Comparison of ENCODE assay signal across 8 mouse cellular contexts in the genomic region with DNA sequence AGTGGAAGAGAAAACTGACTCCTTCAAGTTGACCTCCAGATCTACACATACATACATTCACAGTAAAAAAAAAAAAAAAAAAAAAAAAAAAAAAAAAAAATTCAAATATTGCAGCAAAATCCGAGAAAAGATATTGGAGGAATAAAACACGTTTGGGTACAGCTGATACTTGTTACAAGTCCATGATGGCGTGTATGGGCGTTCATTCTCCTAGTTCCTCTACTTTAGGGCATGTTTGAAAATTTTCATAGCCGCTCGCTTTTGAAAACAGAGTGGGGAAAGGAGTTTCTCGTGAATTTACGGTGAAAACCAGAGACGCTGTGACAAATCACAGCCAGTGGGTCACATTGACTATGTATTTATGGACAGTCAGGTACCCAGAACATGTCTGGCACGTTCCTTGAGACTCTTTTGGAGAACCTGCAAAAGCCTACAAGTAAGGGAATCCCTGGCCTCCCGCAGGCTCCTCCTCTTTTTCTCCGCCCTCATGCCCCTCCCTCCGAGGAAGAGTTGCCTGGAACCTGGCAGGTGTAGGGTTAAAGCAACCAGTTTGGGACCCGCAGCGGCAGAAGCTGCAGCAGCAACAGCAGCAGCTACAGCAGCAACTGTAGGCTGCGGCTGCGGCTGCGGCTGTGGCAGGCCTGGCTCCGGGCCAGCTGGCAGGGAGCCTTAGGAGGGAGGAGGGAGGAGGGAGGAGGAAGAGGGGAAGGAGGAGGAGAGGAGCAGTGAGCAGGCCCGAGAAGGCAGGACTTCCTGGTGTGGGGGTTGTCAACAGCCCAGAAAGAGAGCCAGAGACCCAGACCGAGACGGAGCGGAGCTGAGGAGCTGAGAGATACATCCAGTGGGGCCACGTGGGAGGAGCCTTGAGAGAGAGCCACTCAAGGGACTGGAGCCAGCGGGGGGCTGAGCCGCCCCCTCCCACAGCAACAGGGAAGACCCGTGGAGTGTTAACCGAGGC. TPM values are rescaled to one million over a fixed set of nuclear protein-coding genes. Genes with fewer than 3 reads are reported as not detected.
DNase-seq lines count a peak whose midpoint lies in the region; ATAC-seq lines count a peak whose summit lies in the region.

A gene (plus strand): TSS at position 517 of the 958 bp plus-strand sequence.

- intact Hi-C loops in left cerebral cortex, postnatal 10 days (cut with DNase I), result no loop called here

- peak; percentile 64 for ATAC-seq in megakaryocyte progenitor cell, adult 5-6 weeks (replicated peaks; ENCODE audit: poor library complexity)

- peak; percentile 94 for DNase-seq in adrenal gland, adult 18-20 months (ENCODE audit: low spot score in 2 of 2)
- DNase-seq in embryo, embryonic 10 days (ENCODE audit: low spot score), result peak; percentile 92
- peak; percentile 96 for DNase-seq in gastrocnemius, postnatal 10 days
- peak; percentile 93 for DNase-seq in induced T-regulatory cell, adult 2 months (ENCODE audit: low read depth)
- DNase-seq in left cerebral cortex, postnatal 10 days (ENCODE audit: extremely low spot score in 1 of 2, low spot score in 2 of 2), result peak; percentile 87 to 93
- peak; percentile 87 for DNase-seq in right cerebral cortex, postnatal 14 days
- DNase-seq in urinary bladder, postnatal 36 days (ENCODE audit: low spot score in 2 of 2), result peak; percentile 81 to 90

RNA-seq across cellular contexts. Expression of the gene that starts here (rescaled TPM):
- 10 to 100 TPM; 72.5 to 80.5 TPM for total RNA-seq in adrenal gland, adult 18-20 months (2021)
- 100 to 1,000 TPM; 189 to 203 TPM for total RNA-seq in gastrocnemius, postnatal 10 days (2021)
- total RNA-seq in left cerebral cortex, postnatal 10 days (2021), result 100 to 1,000 TPM; 112 to 120 TPM
- total RNA-seq in megakaryocyte progenitor cell, adult 5-6 weeks (2015), result 39.6 and 58.5 TPM in 2 replicates
- 92.1 and 96.5 TPM in 2 replicates for total RNA-seq in megakaryocyte progenitor cell, adult 5-6 weeks (2017)

Comparison
In these comparisons a context has a peak if more than half of its experiments do, and no peak if none do; other contexts are left out.
1. Peak in every context shown above with its lines: DNase-seq and ATAC-seq.